Comparison of ENCODE assay signal across 8 mouse cellular contexts in the genomic region with DNA sequence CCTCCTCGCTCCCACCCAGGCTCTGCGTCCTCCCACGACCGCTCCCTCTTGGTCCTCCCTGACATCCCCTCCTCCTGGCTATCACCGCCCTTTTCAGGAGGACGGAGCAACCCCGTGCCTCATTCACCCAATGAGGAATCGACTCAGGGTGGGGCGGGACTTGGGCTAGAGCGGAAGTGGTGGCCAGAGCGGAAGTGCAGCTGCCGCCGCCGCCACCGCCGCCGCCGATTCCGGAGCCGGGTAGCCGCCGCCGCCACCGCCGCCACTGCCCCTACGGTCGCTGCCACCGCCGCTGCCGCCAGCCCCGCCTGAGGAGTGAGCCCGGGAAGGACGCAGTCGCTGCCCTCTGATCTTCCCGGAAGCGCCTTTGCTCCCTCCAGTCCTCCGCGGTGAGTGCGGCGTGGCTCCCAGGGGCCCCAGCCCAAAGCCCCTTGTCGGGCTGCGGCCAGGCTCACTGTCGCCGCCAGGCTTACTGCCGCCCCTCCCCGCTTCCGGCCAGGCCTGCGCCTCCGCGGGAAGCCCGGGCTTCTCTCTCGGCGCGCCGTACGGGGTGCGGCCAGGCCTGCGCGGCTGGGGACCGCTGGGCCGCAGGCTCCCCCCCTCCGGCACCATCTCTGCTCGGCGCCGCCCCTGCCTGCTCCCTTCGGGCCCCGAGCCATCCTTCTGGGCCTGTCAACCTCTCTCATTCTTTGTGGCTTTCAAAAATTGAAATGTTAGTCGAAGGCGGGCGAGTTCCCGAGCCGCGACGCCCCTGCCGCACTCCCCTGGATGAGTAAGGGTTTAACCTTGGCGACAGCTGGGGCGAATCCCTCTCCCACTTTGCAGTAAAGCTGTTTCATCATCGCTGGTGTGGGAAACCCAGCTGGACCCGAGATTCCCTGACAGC. TPM values are rescaled to one million over a fixed set of nuclear protein-coding genes. Genes with fewer than 3 reads are reported as not detected.
DNase-seq lines count a peak whose midpoint lies in the region; ATAC-seq and TF ChIP-seq lines count a peak whose summit lies in the region.

No protein-coding gene starts in this region.

- H3K4me2 ChIP-seq in hindbrain, embryonic 14.5 days (replicated peaks): peak overlapping the region; percentile 80

- no peaks in the 10 kb centered on the region for H3K27me3 ChIP-seq in hindbrain, embryonic 14.5 days (ENCODE audit: control insufficient read depth, insufficient read depth, low read length)

- under 1% methylated on average over 77 of the region's 79 CpGs for WGBS in hindbrain, embryonic 14.5 days
- WGBS in macrophage (ENCODE audit: missing documents): 2% methylated on average over 74 of the region's 79 CpGs

- H3K9me3 ChIP-seq in hindbrain, embryonic 14.5 days (ENCODE audit: control insufficient read depth, low read length): no peaks in the 10 kb centered on the region

- H3K36me3 ChIP-seq in hindbrain, embryonic 14.5 days (replicated peaks; ENCODE audit: control insufficient read depth, insufficient read depth): peaks cover 12% of the 10 kb centered on the region
- 0 out of 2 replicates have a peak, but pooled peaks cover 7% of the 10 kb centered on the region for H3K36me3 ChIP-seq in macrophage (ENCODE audit: inconsistent target)

- no peak; the same call in 1 of the 2 replicates for TF ChIP-seq CTCF in left cerebral cortex, adult 2 months (IDR thresholded peaks at IDR 0.05)

- H3K4me3 ChIP-seq in hindbrain, embryonic 14.5 days (replicated peaks; ENCODE audit: low read length): peak overlapping the region; percentile 87
- peak overlapping the region; percentile 88 for H3K4me3 ChIP-seq in left cerebral cortex, adult 2 months
- H3K4me3 ChIP-seq in macrophage (ENCODE audit: inconsistent target): peak overlapping the region; percentile 91

- peaks cover 48% of the 10 kb centered on the region for H3K79me2 ChIP-seq in macrophage (ENCODE audit: inconsistent target)

- peaks cover 32% of the 10 kb centered on the region for H3K4me1 ChIP-seq in hindbrain, embryonic 14.5 days (replicated peaks; ENCODE audit: control insufficient read depth, insufficient read depth, low read length)

- ATAC-seq in hindbrain, embryonic 14.5 days (ENCODE audit: low FRiP score): peak; percentile 100

- peak; percentile 99 for DNase-seq in ZHBTc4 (ENCODE audit: low read depth, low spot score)
- DNase-seq in cerebellum, postnatal 25 days: peak; percentile 92 to 95
- peak; percentile 90 to 93 for DNase-seq in frontal cortex, postnatal 14 days (ENCODE audit: low spot score in 2 of 2)
- DNase-seq in hindbrain, embryonic 14.5 days (ENCODE audit: low spot score): peak; percentile 91
- peak; percentile 88 to 93 for DNase-seq in left cerebral cortex, adult 2 months (ENCODE audit: extremely low spot score in 1 of 2, low spot score in 2 of 2)
- peak; percentile 93 for DNase-seq in retina, postnatal 7 days (ENCODE audit: low read depth, low spot score)
- DNase-seq in urinary bladder, postnatal 14 days (ENCODE audit: low spot score): peak; percentile 63

- peak overlapping the region; percentile 92 for H3K27ac ChIP-seq in hindbrain, embryonic 14.5 days
- H3K27ac ChIP-seq in left cerebral cortex, adult 2 months: peak overlapping the region; percentile 98
- peak overlapping the region; percentile 65 for H3K27ac ChIP-seq in macrophage

- H3K9ac ChIP-seq in hindbrain, embryonic 14.5 days: peak overlapping the region; percentile 88

- intact Hi-C loops in left cerebral cortex, adult 2 months (cut with DNase I): loop anchor here (2.0 kb wide), 1 partner anchor 80 kb away; no protein-coding TSS in a partner anchor

RNA-seq across cellular contexts. Expression of gene Ywhab, which starts 0.5 kb away (rescaled TPM):
- polyA plus RNA-seq in hindbrain, embryonic 14.5 days (2014; fragmentation: Nextera tagmentation; extraction: Ambion mirVana): 445 and 473 TPM in 2 replicates
- total RNA-seq in left cerebral cortex, adult 2 months (2021): 100 to 1,000 TPM; 440 to 460 TPM
- 10 to 100 TPM; 19.1 to 44.6 (median 27.2) TPM for total RNA-seq in macrophage (2018; cell fraction: chromatin; rRNA removed)
- 100 to 1,000 TPM; 154 to 192 (median 177) TPM for total RNA-seq in macrophage (2018; cell fraction: cytosol; rRNA removed)
- 100 to 1,000 TPM in 1 of 26 experiments, 10 to 100 TPM in 25; 41.5 to 124 (median 70.1) TPM for total RNA-seq in macrophage (2018; cell fraction: nucleus; rRNA removed)
- 157 to 226 TPM (median 174 TPM) in 3 replicates for polyA plus RNA-seq in macrophage (2018)

RNA-seq across cellular contexts. Expression of gene Pabpc1l, which starts 30.0 kb away (rescaled TPM):
- 1.6 and 2.2 TPM in 2 replicates for polyA plus RNA-seq in hindbrain, embryonic 14.5 days (2014; fragmentation: Nextera tagmentation; extraction: Ambion mirVana)
- 1 to 10 TPM in 1 of 2 experiments, under 1 TPM in 1; 0.84 to 1.1 TPM for total RNA-seq in left cerebral cortex, adult 2 months (2021)
- total RNA-seq in macrophage (2018; cell fraction: chromatin; rRNA removed): 1 to 10 TPM in 10 of 26 experiments, under 1 TPM in 6, not detected in 10; 0.37 to 2.8 (median 1.3) TPM
- total RNA-seq in macrophage (2018; cell fraction: cytosol; rRNA removed): under 1 TPM in 3 of 26 experiments, not detected in 23; 0.05 to 0.55 (median 0.14) TPM
- total RNA-seq in macrophage (2018; cell fraction: nucleus; rRNA removed): 1 to 10 TPM in 8 of 26 experiments, under 1 TPM in 2, not detected in 16; 0.70 to 3.0 (median 1.1) TPM
- polyA plus RNA-seq in macrophage (2018): not detected in 3 replicates

Comparison
In these comparisons a context has a peak if more than half of its experiments do, and no peak if none do; other contexts are left out.
1. Peak in every context shown above with its lines: DNase-seq, ATAC-seq, H3K4me3 ChIP-seq and H3K27ac ChIP-seq.